ENCODE assay signal across 12 mouse cellular contexts in the genomic region with DNA sequence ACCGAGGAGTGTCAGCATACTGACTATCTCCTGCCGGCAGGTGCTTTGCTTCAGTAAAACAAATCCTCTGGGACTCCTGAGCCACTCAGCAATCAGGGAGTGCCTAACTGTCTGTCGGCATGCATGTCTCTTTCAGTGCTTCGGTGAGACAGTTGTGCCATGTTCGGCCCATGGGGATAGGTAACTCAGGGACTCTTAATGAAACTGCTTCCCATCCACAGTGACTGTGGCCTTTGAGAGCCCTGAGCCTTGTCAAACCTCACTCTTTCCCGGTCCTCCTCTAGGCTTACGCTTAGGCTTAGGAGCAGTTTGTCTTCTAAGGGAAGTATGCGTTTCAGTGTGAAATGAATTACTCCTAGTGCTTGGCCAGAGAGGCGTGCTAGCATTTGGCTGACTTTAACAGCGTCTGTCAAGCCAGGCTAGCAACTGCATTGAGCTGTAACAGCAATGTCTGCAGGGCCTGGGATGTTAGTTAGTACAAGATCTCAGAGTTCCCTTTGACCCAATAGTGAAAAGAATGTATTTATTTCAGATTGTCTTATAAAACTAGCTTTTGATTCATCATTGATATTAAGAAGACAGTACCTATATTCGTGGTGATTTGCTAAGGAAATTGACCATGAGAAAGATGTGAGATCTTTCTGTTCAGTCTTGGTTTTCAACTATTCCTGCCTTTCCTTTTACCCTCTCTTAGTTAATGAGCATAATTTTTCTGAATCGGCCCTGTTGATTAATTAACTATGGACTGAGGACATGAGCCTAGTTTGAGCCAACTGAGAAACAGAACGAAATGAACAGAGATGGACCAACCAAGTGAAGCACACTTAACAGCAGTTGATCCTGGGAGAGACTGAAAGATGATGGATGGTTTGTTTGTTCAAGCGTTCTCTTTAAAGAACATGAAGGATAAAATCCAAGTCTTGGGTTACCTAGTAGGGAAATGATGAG. TPM values are rescaled to one million over a fixed set of nuclear protein-coding genes. Genes with fewer than 3 reads are reported as not detected.
DNase-seq lines count a peak whose midpoint lies in the region; ATAC-seq and TF ChIP-seq lines count a peak whose summit lies in the region.
"Had no signal": no experiment of that assay in that cellular context is flagged by ENCODE, and none has a peak within 500 bp of the region (broad histone marks: within the 10 kb centered on the region; RNA-seq: fewer than 3 reads in every experiment).

No protein-coding gene starts in this region.

- DNase-seq in forebrain, embryonic 10.5 days (ENCODE audit: extremely low spot score, low spot score), result no peak
- no peak for DNase-seq in kidney, postnatal 36 days
- DNase-seq in embryonic facial prominence, embryonic 14.5 days (ENCODE audit: low spot score), result peak; percentile 41
- DNase-seq in limb, embryonic 14.5 days (ENCODE audit: low spot score), result no peak
- DNase-seq in left cerebral cortex, adult 8-10 months (ENCODE audit: low spot score in 2 of 2), result no peak
- no peak for DNase-seq in left cerebral cortex, postnatal 25 days (ENCODE audit: low spot score in 2 of 2)
- DNase-seq: cerebellum, adult 9-10 months; liver, embryonic 13.5 days had no signal

- no peak overlapping the region for H3K27ac ChIP-seq in forebrain, embryonic 10.5 days
- H3K27ac ChIP-seq in forebrain, embryonic 16.5 days (ENCODE audit: low read length), result no peak overlapping the region
- no peak overlapping the region for H3K27ac ChIP-seq in kidney, embryonic 14.5 days (ENCODE audit: low read depth, low read length)
- no peak overlapping the region for H3K27ac ChIP-seq in embryonic facial prominence, embryonic 14.5 days (replicated peaks; ENCODE audit: low read depth, low read length)
- H3K27ac ChIP-seq in limb, embryonic 14.5 days (replicated peaks; ENCODE audit: low read depth, low read length), result no peak overlapping the region
- H3K27ac ChIP-seq: forebrain, embryonic 13.5 days; liver, embryonic 13.5 days; macrophage had no signal

- ATAC-seq in forebrain, embryonic 16.5 days, result no peak
- ATAC-seq in kidney, embryonic 14.5 days (ENCODE audit: low FRiP score, low TSS enrichment), result no peak
- no peak for ATAC-seq in embryonic facial prominence, embryonic 14.5 days (ENCODE audit: low read depth)
- ATAC-seq in limb, embryonic 14.5 days (ENCODE audit: low FRiP score, low read depth), result no peak
- ATAC-seq: forebrain, embryonic 13.5 days had no signal

- H3K27me3 ChIP-seq in forebrain, embryonic 10.5 days (ENCODE audit: poor library complexity, severe bottlenecking), result peaks cover 70% of the 10 kb centered on the region
- peaks cover 8% of the 10 kb centered on the region for H3K27me3 ChIP-seq in forebrain, embryonic 16.5 days (replicated peaks; ENCODE audit: control insufficient read depth, insufficient read depth, low read length)
- peaks cover 4% of the 10 kb centered on the region; the same call in 1 of the 2 replicates for H3K27me3 ChIP-seq in kidney, embryonic 14.5 days (ENCODE audit: control insufficient read depth, insufficient read depth, low read length)
- H3K27me3 ChIP-seq in embryonic facial prominence, embryonic 14.5 days (replicated peaks; ENCODE audit: control insufficient read depth, insufficient read depth, low read length), result peaks cover 14% of the 10 kb centered on the region
- peaks cover 12% of the 10 kb centered on the region; the same call in 1 of the 2 replicates for H3K27me3 ChIP-seq in limb, embryonic 14.5 days (ENCODE audit: control insufficient read depth, insufficient read depth, low read length)

- peaks cover 39% of the 10 kb centered on the region for H3K4me1 ChIP-seq in forebrain, embryonic 10.5 days
- peaks cover 20% of the 10 kb centered on the region for H3K4me1 ChIP-seq in forebrain, embryonic 16.5 days (replicated peaks; ENCODE audit: control insufficient read depth, insufficient read depth, low read length)
- H3K4me1 ChIP-seq in kidney, embryonic 14.5 days (ENCODE audit: control insufficient read depth, insufficient read depth, low read length), result 0 out of 2 replicates have a peak, but pooled peaks cover 6% of the 10 kb centered on the region
- H3K4me1 ChIP-seq in embryonic facial prominence, embryonic 14.5 days (ENCODE audit: control insufficient read depth, insufficient read depth, low read length), result no peaks in the 10 kb centered on the region
- H3K4me1 ChIP-seq in limb, embryonic 14.5 days (ENCODE audit: control insufficient read depth, insufficient read depth, low read length), result no peaks in the 10 kb centered on the region; the same call in 1 of the 2 replicates

- 76% methylated on average over 14 of the region's 14 CpGs for WGBS in forebrain, embryonic 10.5 days
- 68% methylated on average over 14 of the region's 14 CpGs for WGBS in forebrain, embryonic 16.5 days
- 42% methylated on average over 14 of the region's 14 CpGs for WGBS in kidney, embryonic 14.5 days
- 50% methylated on average over 14 of the region's 14 CpGs for WGBS in embryonic facial prominence, embryonic 14.5 days
- 52% methylated on average over 14 of the region's 14 CpGs for WGBS in limb, embryonic 14.5 days

- H3K36me3 ChIP-seq in forebrain, embryonic 10.5 days (replicated peaks), result no peaks in the 10 kb centered on the region
- no peaks in the 10 kb centered on the region for H3K36me3 ChIP-seq in forebrain, embryonic 16.5 days (ENCODE audit: control insufficient read depth, insufficient read depth)
- H3K36me3 ChIP-seq in kidney, embryonic 14.5 days (ENCODE audit: control insufficient read depth, insufficient read depth, low read length), result no peaks in the 10 kb centered on the region
- no peaks in the 10 kb centered on the region for H3K36me3 ChIP-seq in embryonic facial prominence, embryonic 14.5 days (ENCODE audit: control insufficient read depth, insufficient read depth, low read length)
- H3K36me3 ChIP-seq in limb, embryonic 14.5 days (ENCODE audit: control insufficient read depth, insufficient read depth, low read length), result no peaks in the 10 kb centered on the region
- H3K36me3 ChIP-seq: liver, embryonic 13.5 days had no signal

- H3K9ac ChIP-seq in forebrain, embryonic 16.5 days (replicated peaks; ENCODE audit: low read depth, low read length), result no peak overlapping the region
- no peak overlapping the region for H3K9ac ChIP-seq in kidney, embryonic 14.5 days (ENCODE audit: low read depth, low read length)
- H3K9ac ChIP-seq in embryonic facial prominence, embryonic 14.5 days (ENCODE audit: low read depth, low read length), result no peak overlapping the region
- H3K9ac ChIP-seq in limb, embryonic 14.5 days (ENCODE audit: low read depth, low read length, severe bottlenecking), result no peak overlapping the region
- H3K9ac ChIP-seq: forebrain, embryonic 13.5 days; liver, embryonic 13.5 days had no signal

- TF ChIP-seq POLR2A in limb, embryonic 14.5 days (IDR thresholded peaks at IDR 0.05; ENCODE audit: borderline replicate concordance, extremely low read depth, insufficient read depth, insufficient read length), result no peak

- no peak overlapping the region for H3K4me2 ChIP-seq in forebrain, embryonic 16.5 days (ENCODE audit: low read length)
- H3K4me2 ChIP-seq in kidney, embryonic 14.5 days (replicated peaks; ENCODE audit: low read depth, low read length), result peak overlapping the region; percentile 98
- peak overlapping the region; percentile 98 for H3K4me2 ChIP-seq in embryonic facial prominence, embryonic 14.5 days (ENCODE audit: low read depth, low read length)
- peak overlapping the region; percentile 92; the same call in 1 of the 2 replicates for H3K4me2 ChIP-seq in limb, embryonic 14.5 days (replicated peaks; ENCODE audit: low read depth, low read length, severe bottlenecking)
- H3K4me2 ChIP-seq: liver, embryonic 13.5 days had no signal

- H3K4me3 ChIP-seq in forebrain, embryonic 10.5 days, result peak overlapping the region; percentile 68; the same call in 1 of the 2 replicates
- no peak overlapping the region for H3K4me3 ChIP-seq in forebrain, embryonic 16.5 days (replicated peaks; ENCODE audit: low read length)
- H3K4me3 ChIP-seq in kidney, embryonic 14.5 days (ENCODE audit: low read length), result peak overlapping the region; percentile 61
- H3K4me3 ChIP-seq in embryonic facial prominence, embryonic 14.5 days (ENCODE audit: low read depth, low read length), result peak overlapping the region; percentile 65
- peak overlapping the region; percentile 61; the same call in 1 of the 2 replicates for H3K4me3 ChIP-seq in limb, embryonic 14.5 days (replicated peaks; ENCODE audit: low read length)
- H3K4me3 ChIP-seq: liver, embryonic 13.5 days had no signal

- intact Hi-C loops in left cerebral cortex, postnatal 25 days (cut with DNase I), result no loop called here

- H3K9me3 ChIP-seq in forebrain, embryonic 10.5 days, result peaks cover 14% of the 10 kb centered on the region
- peaks cover 3% of the 10 kb centered on the region for H3K9me3 ChIP-seq in forebrain, embryonic 16.5 days (ENCODE audit: control insufficient read depth, low read length)
- 0 out of 2 replicates have a peak, but pooled peaks cover 3% of the 10 kb centered on the region for H3K9me3 ChIP-seq in kidney, embryonic 14.5 days (ENCODE audit: control insufficient read depth, low read length)
- H3K9me3 ChIP-seq in embryonic facial prominence, embryonic 14.5 days (ENCODE audit: control insufficient read depth, low read length), result no peaks in the 10 kb centered on the region
- peaks cover 7% of the 10 kb centered on the region for H3K9me3 ChIP-seq in limb, embryonic 14.5 days (ENCODE audit: control insufficient read depth, low read length)
- H3K9me3 ChIP-seq: forebrain, embryonic 13.5 days had no signal

RNA-seq across cellular contexts. Expression of a gene that starts 2.7 kb away (rescaled TPM):
- 17.0 and 19.6 TPM in 2 replicates for polyA plus RNA-seq in forebrain, embryonic 10.5 days (2016; fragmentation: Nextera tagmentation; extraction: Ambion mirVana)
- polyA plus RNA-seq in forebrain, embryonic 16.5 days (2015; fragmentation: Nextera tagmentation; extraction: Ambion mirVana), result 4.2 and 5.2 TPM in 2 replicates
- 11.4 and 21.9 TPM in 2 replicates for polyA plus RNA-seq in kidney, embryonic 14.5 days (2014; fragmentation: Nextera tagmentation; extraction: Ambion mirVana)
- 22.3 and 23.5 TPM in 2 replicates for polyA plus RNA-seq in embryonic facial prominence, embryonic 14.5 days (2014; fragmentation: Nextera tagmentation; extraction: Ambion mirVana)
- 13.9 and 17.2 TPM in 2 replicates for polyA plus RNA-seq in limb, embryonic 14.5 days (2012; rRNA removed)
- polyA plus RNA-seq in limb, embryonic 14.5 days (2014; fragmentation: Nextera tagmentation; extraction: Ambion mirVana), result 10.5 and 10.8 TPM in 2 replicates
- total RNA-seq in left cerebral cortex, adult 8-10 months (2022), result 10 to 100 TPM; 17.9 to 26.9 (median 24.6) TPM
- total RNA-seq in left cerebral cortex, postnatal 25 days (2021), result 10 to 100 TPM; 27.7 to 31.1 TPM
- polyA plus RNA-seq: macrophage had no signal
